Mouse (Mus musculus) embryo, embryonic 10 days (tissue): ENCODE results near the gene Lman2.

Source experiments
- DNase-seq: peaks from one replicate; pipeline ENCODE4 v3.0.0-alpha.2; 2015; ENCODE audit warnings: low spot score

Gene Lman2

DNA sequence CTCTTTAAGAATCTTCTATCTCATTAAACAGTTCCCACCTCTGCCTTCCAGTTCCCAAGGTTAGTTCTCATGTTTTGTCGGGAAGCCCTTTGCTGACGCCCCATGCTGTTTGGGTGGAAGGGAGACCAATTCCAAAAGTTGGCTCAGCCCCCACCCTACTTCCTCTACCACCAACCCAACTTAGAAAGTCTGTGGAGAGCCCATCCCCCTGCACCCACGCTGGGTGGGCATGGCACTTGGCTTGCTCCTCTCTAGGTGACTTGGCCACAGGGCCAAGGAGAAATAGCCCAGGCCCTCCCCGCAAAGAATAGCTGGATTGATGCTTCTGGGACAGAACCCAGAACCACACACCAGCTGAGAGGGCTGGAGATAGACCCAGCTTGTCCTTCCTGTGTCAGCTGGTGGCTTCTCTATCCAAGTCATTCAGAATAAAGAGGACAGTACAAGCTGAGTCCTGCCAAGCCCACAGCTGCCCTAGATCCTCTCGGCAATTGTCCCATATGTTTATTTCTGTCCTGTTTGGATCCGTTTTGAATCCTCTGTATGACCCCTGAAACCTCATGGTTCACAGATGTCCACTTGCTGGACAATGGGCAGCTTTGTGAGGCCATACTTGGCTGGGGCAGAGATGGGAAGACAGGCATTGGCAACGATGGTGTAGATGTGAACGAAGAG, 8.6 kb upstream of the Lman2 start:
- no peak for DNase-seq

DNA sequence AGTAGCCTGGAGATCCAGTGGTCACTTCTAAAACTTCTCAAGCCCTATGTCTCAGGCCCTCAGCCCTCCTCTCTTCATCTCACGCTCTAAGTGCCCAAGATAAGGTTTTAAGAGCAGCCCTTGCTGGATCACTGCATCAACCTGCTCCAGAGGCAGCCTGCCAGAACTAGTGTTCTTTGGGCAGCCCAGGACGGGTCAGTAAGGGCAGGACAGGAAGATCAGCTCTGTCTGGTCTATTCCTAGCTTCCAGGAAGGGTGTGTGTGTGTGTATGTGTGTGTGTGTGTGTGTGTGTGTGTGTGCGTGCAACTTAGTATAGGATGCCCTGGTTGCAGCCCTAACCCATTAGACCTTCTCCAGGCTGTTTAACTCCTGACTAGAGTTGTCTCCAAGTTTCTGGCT, 7.7 kb upstream of the Lman2 start:
- DNase-seq: no peak

DNA sequence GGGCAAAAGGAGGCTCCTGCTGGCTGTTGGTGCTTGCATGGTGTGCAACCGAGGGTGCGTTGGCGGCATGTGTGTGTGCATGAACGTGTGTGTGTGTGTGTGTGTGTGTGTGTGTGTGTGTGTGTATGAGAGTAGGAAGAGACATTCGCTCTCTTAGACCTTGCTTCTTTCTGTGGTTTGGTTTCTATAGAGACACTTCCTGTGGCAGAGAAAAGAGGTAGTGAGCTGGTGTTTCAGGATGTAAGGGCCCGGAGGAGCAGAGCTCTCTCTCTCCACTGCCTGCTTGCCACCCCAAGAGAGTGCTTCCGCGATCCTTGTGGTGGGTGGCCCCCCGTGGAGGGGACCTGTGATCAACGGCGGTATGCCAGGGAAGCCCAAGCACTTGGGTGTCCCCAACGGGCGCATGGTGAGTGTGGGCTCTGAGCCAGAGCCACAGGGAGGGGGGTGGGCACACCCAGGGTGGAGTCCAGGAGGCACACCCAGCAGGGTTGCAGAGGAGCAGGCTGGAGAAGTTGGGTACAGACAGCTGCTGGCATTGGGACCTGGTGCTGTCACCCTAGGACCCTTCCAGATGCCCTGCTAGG, 7.0 kb upstream of the Lman2 start, which contains the start of gene Rgs14:
TSS of gene Rgs14 (plus strand) at position 202 of the 584 bp plus-strand sequence.
- no peak for DNase-seq

DNA sequence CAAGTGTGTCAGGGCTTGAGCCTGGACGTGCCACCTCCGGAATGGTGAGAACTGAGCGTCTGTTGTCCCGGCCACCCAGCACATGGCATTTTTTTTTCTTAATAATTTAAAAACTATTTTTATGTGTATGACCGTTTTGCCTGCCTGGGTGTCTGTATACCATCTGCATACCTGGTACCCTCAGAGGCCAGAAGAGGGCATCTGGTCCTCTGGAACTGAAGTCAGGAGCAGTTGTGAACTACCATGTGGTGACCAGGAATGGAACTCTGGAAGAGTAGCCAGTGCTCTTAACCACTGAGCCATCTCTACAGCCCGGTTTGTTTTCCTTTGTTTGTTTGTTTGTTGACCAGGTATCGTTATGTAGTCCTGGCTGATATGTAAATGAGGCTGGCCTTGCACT, 5.8 kb upstream of the Lman2 start:
- no peak for DNase-seq

DNA sequence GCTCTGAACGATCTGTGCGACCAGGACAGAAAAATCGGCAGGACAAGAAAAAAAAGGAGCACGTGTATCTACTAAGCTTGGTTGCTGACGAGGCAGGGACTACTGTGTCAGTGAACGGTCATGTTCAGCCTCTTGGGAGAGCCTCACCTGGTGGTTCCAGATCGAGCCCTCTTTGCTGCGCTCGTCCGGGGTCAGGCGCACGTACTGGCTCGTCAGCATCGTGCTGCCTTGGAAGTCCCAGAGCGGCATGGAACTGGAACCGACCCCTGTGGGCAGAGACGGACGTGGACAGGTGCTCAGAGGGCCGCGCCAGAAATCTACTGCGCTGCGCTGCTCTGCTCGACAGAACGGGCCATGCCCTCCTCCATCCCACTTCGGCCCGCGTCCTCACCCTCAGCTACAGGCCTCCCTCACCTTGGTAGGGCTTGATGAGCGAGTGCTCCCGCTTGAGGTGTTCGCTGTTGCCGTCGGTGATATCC, 570 bp downstream of the Lman2 start:
- peak; percentile 20 for DNase-seq

DNA sequence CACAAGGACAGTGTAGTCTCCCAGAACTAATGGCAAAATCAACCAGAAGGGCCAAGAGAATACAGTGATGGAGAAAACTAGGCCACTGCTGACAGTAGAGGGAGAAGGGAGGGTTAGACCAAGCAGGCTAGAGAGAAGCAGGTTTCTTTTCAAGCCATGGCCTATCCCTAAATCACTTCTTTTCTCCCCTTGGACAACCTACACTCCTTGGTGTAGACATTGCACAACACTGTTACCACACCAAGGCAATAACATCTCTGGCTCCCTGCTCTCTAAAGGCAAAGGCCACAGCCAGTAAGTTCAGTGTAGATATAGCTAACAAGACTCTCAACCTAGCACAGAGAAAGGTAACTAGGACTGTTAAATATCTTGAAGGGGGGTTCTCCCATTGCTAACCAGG, 1.4 kb downstream of the Lman2 start:
- no peak for DNase-seq

DNA sequence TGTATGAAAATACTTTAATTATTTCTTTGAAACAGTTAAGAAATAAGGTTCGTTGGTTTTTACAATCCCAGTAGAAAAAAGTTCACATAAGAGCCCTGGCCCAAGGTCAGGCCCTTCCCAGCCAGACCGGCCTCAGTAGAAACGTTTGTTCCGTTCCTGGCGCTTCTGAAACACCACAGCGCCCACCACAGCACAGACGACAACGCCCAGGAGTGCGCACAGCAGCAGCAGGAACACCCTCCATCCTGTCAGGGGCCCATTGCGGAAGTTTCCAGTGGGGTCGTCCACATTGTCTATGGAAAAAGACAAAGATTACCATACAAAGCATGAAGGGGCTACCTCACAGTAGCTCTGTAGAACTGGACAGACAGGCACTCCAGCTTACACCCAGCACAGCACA, 15.8 kb downstream of the Lman2 start:
- no peak for DNase-seq

DNA sequence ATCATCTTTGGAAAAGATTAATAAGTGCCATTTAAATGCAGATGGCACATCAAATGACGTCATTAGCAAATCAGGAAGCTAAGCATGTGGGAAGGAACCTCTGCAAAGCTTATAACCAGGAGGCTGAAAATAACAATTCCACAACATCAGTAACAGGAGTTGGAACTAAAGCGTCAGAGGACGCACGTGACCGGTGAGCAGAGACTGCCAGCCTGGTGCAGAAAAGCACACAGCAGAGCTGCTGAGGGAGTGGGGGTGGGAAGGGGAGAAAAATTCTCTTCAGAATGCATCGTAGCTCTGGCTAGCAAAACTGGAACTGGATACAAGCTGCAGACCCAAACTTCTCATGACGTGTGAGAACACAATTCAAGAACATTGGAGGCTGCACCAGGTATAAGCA, 18.3 kb downstream of the Lman2 start:
- no peak for DNase-seq

DNA sequence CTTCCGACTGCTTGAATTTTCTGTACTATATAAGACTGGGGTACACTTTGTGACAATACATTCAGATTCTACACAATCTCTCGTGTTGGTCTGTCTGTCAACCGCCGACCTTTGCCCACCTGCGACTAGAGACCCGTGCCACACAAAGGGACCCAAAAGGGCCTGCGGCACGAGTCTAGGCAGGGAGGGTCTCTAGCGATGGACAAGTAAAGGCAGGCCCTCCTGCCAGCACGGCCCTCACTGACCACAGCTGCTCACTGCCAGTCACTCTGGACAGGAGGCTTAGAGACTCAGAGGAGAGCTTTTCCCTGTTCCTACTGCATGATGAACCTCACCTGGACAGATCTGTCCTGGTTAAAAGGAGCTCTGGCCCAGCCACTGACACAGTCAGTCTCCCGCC, 20.1 kb downstream of the Lman2 start:
- no peak for DNase-seq

DNA sequence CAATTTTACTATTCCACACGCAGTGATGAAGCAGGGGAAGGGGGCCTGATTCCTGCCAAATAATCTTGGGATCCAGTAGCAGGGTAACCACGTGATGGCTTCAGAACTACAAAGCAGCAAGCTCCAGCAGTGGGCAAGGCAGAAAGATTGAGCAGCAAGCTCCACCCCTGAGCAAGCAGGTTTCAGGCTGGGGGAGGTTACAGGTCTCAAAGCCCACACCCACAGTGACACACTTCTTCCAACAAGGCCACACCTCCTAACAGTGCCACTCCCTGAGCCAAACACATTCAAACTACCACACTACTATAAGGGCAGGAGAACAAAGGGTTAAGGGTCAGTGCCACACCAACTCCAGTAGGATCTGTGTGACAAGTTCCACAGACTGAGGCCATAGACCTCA, 23.3 kb downstream of the Lman2 start:
- no peak for DNase-seq

DNA sequence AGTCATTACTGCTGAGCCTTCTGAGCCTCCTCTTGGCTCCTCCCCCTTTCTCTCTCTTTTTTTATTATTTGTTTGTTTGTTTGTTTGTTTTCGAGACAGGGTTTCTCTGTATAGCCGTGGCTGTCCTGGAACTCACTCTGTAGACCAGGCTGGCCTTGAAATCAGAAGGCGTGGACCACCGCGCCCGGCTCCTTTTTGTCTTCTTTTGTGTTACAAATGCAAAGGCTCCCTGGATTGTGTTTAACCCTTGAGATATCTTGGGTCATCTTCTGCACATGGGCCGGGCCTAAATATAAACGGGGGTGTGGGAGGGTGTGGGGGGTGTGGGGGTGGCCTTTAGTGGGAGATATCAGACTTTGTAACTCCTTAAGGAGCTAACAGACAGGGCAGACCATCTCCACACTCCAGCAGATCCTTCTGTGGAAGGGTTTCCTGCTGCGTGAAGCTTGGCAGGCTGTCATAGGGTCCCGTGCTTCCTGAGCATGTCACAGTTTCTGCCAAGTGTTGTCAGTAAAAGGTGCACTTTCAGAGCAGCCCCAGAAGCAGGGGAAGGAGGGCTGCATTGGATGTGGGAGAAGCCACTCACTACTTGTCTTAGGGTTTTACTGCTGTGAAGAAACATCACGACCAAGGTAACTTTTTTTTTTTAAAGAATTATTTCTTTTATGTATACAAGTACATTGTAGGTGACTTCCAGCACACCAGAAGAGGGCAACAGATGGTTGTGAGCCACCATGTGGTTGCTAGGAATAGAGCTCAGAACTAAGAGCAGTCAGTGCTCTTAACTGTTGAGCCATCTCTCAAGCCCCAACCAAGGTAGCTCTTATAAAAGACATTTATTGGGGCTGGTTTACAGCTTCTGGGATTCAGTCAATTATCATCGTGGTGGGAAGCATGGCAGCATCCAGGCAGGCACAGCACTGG, 24.2 kb downstream of the Lman2 start:
- no peak for DNase-seq

DNA sequence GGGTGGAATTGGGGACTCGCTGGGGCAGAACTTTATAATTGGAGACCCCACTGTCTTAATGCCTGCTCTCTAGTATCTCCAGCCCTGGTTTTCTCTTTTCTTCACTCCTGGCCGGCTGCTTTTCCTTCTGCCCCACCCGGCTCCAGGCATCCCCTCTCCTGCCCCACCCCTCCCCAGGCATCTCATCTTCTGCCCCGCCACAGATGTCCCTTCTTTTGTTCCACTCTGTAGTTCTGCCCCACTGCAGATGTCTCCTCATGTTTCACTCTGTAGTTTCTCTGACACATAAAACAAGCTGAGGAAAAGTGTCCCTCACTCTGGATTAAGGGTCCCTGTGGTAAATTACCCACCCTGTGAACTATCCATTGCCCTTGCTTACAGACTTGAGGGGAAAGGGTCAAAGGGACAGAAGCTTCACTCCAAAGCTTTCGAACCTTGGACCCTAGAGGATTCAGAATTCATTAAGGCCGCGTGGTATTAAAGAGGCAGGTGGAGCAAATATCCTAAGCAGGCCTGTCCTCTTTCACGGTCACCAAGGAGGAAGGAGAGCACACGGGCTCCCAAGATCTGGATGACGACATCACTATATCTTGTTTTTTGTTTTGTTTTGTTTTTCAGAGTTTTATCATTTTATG, 25.1 kb downstream of the Lman2 start:
- DNase-seq: no peak

DNA sequence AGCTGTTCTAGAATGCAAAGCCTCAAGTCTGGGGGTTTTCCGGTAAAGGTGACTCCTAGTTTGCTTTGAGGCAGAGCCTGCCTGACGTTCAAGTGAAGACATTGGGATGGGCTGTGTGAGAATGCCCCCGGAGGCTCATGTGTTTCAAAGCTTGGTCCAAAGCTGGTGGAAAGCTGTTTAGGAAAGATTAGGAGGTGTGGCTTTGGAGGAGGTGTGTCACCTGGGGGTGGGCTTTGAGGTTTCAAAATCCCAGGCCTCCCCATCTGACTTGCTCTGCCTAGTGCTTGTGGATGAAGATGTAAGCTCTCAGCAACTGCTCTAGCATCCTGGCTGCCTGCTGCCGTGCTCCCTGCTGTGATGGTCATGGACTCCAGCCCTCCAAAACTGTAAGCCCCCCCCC, 26.9 kb downstream of the Lman2 start:
- no peak for DNase-seq

DNA sequence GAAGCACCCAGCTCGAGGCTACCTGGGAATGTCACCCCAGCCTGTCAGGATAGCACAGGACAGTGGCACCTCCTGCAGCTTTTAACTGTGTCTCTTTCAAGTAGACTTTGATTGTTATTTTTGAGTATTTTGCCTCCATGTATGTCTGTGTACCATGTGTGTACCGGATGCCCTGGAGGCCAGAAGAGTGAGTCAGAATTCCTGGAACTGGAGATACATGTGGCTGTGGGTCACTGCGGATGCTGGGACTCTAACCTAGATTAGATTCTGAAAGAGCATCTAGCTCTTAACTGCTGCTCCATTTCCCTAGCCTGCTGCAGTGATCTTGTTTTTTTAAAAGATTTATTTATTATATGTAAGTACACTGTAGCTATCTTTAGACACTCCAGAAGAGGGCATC, 30.3 kb downstream of the Lman2 start:
- no peak for DNase-seq

DNA sequence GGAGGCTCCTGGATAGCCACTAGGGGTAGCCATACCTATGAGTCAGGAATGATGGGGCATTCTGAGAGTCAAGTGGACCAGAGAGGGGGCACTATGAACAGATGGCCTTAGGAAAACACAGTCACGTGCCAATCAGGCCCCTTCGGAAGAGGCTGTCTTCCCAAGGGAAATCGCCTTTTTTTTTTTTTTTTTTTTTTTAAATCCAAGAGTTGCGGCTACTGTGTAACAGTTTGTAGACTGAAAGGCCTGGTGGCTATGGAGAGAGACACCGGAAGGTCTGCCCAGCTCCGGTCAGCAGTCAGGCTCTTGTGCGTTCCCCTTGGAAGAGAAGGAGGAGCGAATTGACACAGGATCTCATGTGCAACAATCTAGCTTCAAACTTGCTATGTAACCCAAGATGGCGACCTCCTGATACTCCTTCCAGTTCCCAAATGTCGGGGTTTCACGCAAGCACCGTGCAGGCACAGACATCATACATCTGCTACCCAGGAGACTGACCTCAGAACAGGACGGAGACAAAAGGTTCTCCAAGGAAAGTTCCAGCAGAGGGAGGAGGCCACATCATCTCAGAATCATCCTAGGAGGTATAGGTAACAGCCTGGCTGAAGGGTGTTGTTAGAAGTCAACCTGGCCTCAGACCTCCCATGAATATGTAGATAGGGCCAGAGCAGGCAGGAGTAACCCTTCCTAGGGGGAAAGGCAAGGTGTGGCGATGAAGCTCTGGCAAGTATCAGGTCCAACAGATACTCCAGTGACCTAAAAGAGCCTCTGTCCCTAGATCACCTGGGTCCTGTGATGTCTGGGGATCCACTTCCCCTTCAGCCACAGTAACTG, 31.8 kb downstream of the Lman2 start:
- DNase-seq: peak; percentile 27

DNA sequence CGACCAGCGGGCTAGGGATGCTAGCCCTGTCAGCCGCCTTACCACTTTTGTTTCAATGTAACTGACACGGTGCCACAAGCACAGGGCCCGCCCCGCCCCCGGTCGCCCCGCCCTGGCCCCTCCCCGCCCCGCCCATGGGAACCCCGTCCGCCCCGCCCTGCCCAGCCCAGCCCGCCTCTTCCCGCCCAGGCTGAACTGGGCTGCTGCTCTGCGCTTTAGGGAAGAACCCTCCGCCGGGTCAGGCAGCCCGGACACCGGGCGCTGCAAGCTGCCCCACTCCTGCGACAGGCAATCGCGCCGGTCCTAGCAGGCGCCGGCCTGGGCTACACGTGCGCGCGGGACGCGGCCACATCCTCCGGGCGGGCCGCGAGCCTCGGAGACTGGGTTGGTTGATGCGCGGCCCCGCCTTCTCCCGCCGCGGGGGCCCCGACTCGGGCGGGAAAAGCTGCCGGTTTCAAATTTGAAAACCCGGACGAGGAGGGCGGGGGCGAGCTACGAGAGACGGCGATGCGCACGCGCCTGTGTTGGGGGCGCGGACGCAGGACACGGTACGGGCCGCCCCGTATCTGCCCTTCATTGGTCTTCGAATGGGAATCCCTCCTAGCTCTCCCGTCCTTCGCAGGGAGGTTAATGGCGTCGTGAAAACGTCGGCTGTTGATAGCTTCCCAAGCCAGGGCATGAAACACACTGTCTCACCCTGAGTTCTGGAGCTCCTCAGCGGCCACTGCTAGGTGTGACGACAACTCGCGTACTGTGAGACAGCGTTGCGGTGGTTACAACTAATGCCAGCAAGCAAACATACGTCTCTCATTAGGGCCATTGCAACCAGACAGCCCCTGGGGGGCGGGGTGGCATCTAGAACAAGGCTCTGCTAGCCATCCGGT, 32.7 kb downstream of the Lman2 start, which contains the start of gene Mxd3:
TSS of gene Mxd3 (minus strand) at position 141 of the 884 bp plus-strand sequence.
- peak; percentile 89 for DNase-seq

DNA sequence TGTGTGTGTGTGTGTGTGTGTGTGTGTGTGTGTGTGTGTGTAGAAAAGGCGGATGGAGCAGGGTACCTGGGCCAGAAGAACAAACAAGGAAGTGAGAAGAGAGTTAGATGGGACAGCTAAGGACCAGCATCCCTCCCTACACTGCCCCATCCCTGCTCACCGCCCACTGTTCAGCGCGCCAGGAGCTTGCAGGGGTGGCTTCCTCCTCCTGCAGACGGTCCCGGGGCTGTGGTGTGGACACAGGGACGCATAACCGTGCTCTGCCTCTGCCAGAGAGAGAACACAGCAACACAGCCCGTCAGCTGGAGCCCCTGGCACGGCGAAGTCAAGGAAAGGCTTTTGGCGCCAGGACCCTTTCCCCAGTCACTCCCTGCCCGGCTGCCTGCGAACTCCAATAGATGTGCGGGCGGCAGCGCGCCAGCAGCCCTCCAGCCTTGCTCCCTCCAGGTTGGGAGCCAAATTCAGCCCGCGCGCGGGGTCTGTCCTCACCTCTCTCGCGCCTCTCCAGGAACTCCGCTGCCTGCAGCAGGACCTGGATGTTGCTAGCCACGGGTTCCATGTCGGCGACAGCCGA, 33.4 kb downstream of the Lman2 start:
- DNase-seq: no peak

DNA sequence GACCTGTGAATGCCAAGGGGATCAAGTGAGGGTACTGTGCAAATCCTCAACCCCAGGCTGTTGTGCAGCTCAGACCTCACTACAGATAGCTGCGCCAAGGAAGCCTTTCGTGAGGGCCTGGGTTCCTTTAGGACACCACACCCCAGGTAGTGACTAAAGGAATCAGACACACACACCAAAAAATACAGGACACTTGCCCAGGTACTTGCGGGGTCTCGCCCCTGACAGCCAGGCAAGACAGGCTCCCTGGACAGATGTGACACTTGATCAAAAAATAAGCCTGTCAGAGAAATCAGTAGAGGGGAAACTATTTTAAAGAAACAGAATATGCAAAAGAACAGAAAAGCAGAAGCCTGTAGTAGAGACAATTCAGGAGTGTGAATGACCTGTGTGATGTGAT, 33.9 kb downstream of the Lman2 start:
- DNase-seq: no peak

DNA sequence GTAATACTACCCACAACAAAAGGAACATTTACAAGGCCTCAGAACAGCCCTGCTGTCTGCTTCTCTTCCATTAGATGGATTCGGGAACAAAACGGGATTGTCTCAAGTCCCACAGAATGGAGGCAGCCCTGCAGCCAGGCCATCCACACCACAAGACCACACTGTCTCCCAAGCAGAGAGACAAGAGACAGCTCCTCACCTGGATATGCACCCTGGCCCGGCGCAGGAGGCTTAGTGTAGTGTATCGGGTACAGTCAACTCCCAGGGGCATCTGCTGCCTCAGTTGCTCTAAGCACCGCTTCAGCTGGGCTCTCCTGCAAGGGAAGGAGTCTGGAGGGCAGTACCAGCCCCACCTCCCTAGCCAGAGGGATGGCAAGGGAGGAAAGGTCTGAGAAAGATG, 34.4 kb downstream of the Lman2 start:
- no peak for DNase-seq

DNA sequence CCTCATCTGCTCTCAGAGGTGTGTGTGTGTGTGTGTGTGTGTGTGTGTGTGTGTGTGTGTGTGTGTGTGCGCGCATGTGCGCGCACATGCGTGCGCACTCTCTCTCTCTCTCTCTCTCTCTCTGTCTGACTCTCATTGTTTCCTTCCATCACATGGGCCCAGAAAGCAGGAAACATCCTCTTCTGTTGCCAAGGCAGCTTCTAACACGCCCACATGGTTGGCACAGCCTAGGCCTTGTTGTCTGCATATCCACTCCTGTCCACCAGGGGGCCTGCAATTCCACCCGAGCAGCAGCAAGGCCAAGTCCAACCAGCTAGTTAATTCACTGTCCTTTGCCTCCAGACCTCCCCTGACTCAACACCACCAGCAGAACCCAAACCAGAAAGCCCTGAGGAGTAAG, 35.0 kb downstream of the Lman2 start:
- peak; percentile 85 for DNase-seq
